Mouse (Mus musculus) neural tube, embryonic 14.5 days (tissue): ENCODE measurements around the gene Cutal. TPM values are rescaled to one million over a fixed set of nuclear protein-coding genes. Genes with fewer than 3 reads are reported as not detected.

Experiments used
- ATAC-seq: fragments of 200-750 bp; cut with Nextera tagmentation; 2 replicates; pipeline ENCODE4 v1.8.0; 2017; ENCODE audit warnings: low read depth, mild to moderate bottlenecking, moderate TSS enrichment, moderate library complexity
- H3K27ac ChIP-seq: fragments of 300-500 bp; sonication (generic); 2 replicates; pipeline ENCODE4 v1.5.1; 2014; ENCODE audit warnings: low read depth, mild to moderate bottlenecking, control low read depth, low read length, moderate library complexity, mixed read lengths
- H3K27me3 ChIP-seq: fragments of 300-500 bp; sonication (generic); 2 replicates; pipeline ENCODE4 v1.6.1; 2014; ENCODE audit warnings: low read length; ENCODE audit not compliant: control insufficient read depth, insufficient read depth
- H3K36me3 ChIP-seq: fragments of 300-500 bp; sonication (generic); 2 replicates; pipeline ENCODE4 v1.6.1; 2014; ENCODE audit warnings: low read length, mixed read lengths; ENCODE audit not compliant: control insufficient read depth, insufficient read depth
- H3K4me1 ChIP-seq: fragments of 300-500 bp; sonication (generic); 2 replicates; pipeline ENCODE4 v1.6.1; 2014; ENCODE audit warnings: low read length; ENCODE audit not compliant: control insufficient read depth, insufficient read depth
- H3K4me2 ChIP-seq: fragments of 300-500 bp; sonication (generic); 2 replicates; pipeline ENCODE4 v1.6.1; 2014; ENCODE audit warnings: mild to moderate bottlenecking, low read depth, low read length, control low read depth
- H3K4me3 ChIP-seq: fragments of 300-500 bp; sonication (generic); 2 replicates; pipeline ENCODE4 v1.5.1; 2014; ENCODE audit warnings: low read depth, low read length, control low read depth, mixed read lengths
- H3K9ac ChIP-seq: fragments of 300-500 bp; sonication (generic); replicated peaks from 2 replicates; pipeline ENCODE4 v1.6.1; 2014; ENCODE audit warnings: low read depth, mild to moderate bottlenecking, control low read depth, low read length, mixed read lengths
- H3K9me3 ChIP-seq: fragments of 300-500 bp; sonication (generic); 2 replicates; pipeline ENCODE4 v1.6.1; 2016; ENCODE audit warnings: low read length; ENCODE audit not compliant: control insufficient read depth
- WGBS: fragments of 180-500 bp; shearing (Covaris S2); extraction: QIAGEN DNeasy Blood & Tissue Kit; methylation state at CpG from one replicate; pipeline ENCODE4 v1.1.7; 2014; 5-methylcytosine and 5-hydroxymethylcytosine counted together
- polyA plus RNA-seq: library from polyadenylated mRNA; unstranded; fragments of >200 nt; fragmentation: Nextera tagmentation; extraction: Ambion mirVana; gene quantifications from 2 replicates; pipeline ENCODE4 v1.2.1, GENCODE M21; 2014

Gene Cutal
- polyA plus RNA-seq, 1 experiment from 2014 or later: not detected

DNA sequence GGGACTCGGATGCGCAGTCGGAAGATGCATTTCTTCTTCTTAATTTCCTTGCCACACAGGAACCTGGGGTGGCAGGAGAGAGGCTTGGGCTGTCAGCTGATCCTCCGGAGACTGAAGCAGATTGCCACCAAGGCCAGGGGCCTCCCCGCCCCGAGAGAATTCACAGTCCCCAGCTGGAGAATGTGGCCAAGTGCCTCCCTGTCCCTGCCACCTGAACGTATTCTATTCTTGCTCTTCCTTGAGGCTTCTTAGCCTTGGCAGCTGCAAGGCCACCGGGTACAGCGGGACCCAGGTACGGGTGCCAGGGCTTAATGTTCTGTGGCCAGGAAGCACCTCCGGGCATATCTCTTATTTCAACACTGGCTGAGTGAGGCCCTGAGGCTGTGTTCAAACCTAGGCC, 25.5 kb downstream of the Cutal start:
- no peak overlapping the region for H3K9ac ChIP-seq
- WGBS: 81% methylated on average over 11 of the region's 11 CpGs

DNA sequence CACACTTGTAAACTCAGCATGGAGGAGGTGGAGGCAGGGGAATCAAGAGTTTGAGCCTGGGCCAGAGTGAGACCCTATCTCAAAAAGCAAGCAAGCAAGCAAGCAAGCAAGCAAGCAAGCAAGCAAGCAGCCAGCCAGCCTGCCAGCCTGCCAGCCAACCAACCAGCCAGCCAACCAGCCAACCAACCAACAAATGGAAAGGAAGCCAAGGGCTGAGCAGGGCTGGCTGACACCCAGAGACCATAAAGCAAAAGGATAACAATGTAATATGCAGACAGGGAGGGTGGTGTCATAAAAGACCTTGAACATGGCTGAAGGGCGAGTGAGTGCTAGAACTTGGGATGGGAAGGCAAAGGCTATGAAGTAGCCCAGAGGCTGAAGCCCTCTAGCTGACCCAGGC, 26.2 kb downstream of the Cutal start:
- ATAC-seq: no peak

More for the DNA sequence above, 25.5 kb downstream of the Cutal start:
- Histone ChIP-seq H3K36me3 (no peaks in the 10 kb centered on the region), H3K4me2 (no peak overlapping the region), H3K4me3 (no peak overlapping the region), H3K27ac (no peak overlapping the region), H3K27me3 (no peaks in the 10 kb centered on the region), H3K9me3 (no peaks in the 10 kb centered on the region), H3K4me1 (peaks cover 5% of the 10 kb centered on the region; the same call in 1 of the 2 replicates)
- no peak for ATAC-seq

DNA sequence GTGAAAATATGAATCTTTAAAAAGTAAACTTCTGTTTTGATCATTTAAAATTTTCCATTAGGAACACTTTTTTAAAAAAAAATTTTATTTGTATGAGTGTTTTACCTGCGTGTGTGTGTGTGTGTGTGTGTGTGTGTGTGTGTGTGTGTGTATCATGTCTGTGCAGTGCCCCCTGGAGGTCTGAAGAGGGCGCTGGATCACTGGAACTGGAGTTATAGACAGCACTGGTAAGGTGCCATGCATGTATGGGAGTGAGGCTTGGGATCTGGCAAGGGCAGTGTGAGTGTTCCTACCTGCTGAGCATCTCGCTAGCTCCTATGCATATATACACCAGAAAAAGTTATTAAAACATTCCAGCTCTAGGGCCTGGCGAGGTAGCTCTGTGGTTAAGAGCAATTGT, 27.5 kb downstream of the Cutal start:
- Histone ChIP-seq H3K4me2 (no peak overlapping the region), H3K4me3 (no peak overlapping the region), H3K9me3 (no peaks in the 10 kb centered on the region), H3K9ac (no peak overlapping the region), H3K4me1 (peaks cover 5% of the 10 kb centered on the region; the same call in 1 of the 2 replicates), H3K36me3 (no peaks in the 10 kb centered on the region), H3K27ac (no peak overlapping the region), H3K27me3 (no peaks in the 10 kb centered on the region)
- no peak for ATAC-seq
- WGBS: 76% methylated on average over 4 of the region's 4 CpGs

More for the DNA sequence above, 26.2 kb downstream of the Cutal start:
- H3K27ac ChIP-seq: no peak overlapping the region
- WGBS: 88% methylated on average over 1 of the region's 1 CpGs
- H3K4me2 ChIP-seq: no peak overlapping the region
- H3K9me3 ChIP-seq: no peaks in the 10 kb centered on the region
- H3K4me3 ChIP-seq: no peak overlapping the region
- H3K36me3 ChIP-seq: no peaks in the 10 kb centered on the region
- H3K9ac ChIP-seq: no peak overlapping the region
- H3K4me1 ChIP-seq: peaks cover 5% of the 10 kb centered on the region; the same call in 1 of the 2 replicates
- no peaks in the 10 kb centered on the region for H3K27me3 ChIP-seq

DNA sequence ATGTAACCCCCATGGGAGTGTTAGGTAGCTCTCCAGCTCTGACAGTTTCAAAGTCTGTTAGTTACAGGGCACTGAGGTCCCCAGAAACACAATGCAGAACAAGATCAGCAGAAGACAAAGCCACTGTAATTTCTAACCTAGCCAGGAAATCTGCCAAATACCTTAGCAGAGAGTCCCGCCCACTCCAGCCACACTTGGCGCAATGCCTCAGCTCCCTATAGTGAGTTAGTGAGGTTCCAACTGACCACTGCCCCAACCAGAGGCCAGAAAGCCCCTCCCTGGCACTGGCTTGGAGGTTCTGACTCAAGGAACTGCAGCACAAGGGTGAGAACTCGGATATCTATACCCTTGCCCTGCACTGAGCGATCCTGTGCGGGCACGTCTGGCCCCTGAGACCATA, 28.5 kb downstream of the Cutal start:
- H3K27me3 ChIP-seq: no peaks in the 10 kb centered on the region
- H3K9ac ChIP-seq: no peak overlapping the region
- no peak overlapping the region for H3K27ac ChIP-seq
- no peak overlapping the region for H3K4me3 ChIP-seq
- no peaks in the 10 kb centered on the region for H3K9me3 ChIP-seq
- peaks cover 5% of the 10 kb centered on the region; the same call in 1 of the 2 replicates for H3K4me1 ChIP-seq
- WGBS: 90% methylated on average over 6 of the region's 6 CpGs
- ATAC-seq: no peak
- no peak overlapping the region for H3K4me2 ChIP-seq
- no peaks in the 10 kb centered on the region for H3K36me3 ChIP-seq

DNA sequence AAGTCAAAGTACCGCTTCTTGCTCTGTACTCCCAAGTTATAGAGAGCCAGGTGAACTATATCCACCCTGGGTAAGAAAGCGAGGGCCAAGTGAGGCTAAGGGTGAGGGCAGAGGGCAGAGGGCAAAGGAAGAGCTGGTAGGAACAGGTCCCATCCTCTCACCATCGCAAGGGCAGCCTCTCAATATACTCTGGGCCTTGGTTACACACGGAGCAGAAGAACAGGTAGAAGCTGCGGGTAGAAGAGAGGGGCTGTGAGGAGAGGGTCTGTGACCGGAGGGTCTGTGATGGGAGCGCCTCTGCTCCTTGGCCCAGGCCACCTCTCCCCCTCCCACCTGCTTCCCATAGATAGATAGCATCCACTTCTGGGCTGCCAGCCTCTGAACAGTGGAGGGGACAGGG, 29.0 kb downstream of the Cutal start:
- Histone ChIP-seq H3K27me3 (no peaks in the 10 kb centered on the region), H3K36me3 (no peaks in the 10 kb centered on the region), H3K9ac (no peak overlapping the region), H3K4me2 (no peak overlapping the region), H3K4me1 (peaks cover 5% of the 10 kb centered on the region; the same call in 1 of the 2 replicates), H3K9me3 (no peaks in the 10 kb centered on the region), H3K4me3 (no peak overlapping the region), H3K27ac (no peak overlapping the region)
- 88% methylated on average over 7 of the region's 7 CpGs for WGBS
- ATAC-seq: no peak

DNA sequence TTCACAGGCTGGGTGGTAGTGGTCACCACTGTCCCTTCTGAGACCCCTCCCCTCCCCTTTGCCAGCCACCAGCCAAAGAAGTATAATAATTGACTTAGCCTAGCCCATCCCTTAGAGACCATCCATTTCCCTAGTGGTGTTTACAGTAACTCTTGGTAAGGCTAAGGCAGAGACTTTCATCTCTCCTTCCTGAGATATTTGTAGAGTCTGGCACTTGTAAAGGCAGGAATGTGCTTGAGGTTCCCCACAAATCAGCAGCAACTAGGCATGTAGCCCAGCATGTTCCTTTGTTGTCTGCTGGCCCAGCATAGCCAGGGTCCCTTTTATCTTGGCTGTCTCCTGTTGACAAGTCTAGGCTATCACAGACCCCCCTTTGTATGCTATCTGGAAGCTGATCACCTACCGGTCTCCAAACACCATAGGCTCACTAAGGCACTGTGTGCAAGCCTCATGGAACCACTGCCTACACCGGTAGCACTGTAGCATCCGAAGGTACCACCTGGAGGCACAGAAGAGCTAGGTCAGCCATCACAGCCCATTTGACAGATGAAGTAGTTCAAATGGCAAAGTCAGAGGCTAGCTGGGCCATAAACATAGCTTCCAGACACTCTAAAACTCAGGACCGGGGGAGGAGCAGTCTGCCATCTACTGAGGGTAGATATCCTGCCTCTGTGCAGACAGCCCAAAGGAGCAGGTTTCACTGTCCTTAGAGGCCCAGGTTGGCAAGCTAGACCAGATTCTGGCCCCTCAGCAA, 29.6 kb downstream of the Cutal start:
- H3K27me3 ChIP-seq: no peaks in the 10 kb centered on the region
- H3K4me1 ChIP-seq: peaks cover 5% of the 10 kb centered on the region; the same call in 1 of the 2 replicates
- H3K27ac ChIP-seq: no peak overlapping the region; the same call in 1 of the 2 replicates
- H3K4me2 ChIP-seq: peak overlapping the region; percentile 65; the same call in 1 of the 2 replicates
- H3K9me3 ChIP-seq: no peaks in the 10 kb centered on the region
- no peak overlapping the region for H3K4me3 ChIP-seq
- 76% methylated on average over 4 of the region's 4 CpGs for WGBS
- no peak overlapping the region for H3K9ac ChIP-seq
- no peak for ATAC-seq
- no peaks in the 10 kb centered on the region for H3K36me3 ChIP-seq

DNA sequence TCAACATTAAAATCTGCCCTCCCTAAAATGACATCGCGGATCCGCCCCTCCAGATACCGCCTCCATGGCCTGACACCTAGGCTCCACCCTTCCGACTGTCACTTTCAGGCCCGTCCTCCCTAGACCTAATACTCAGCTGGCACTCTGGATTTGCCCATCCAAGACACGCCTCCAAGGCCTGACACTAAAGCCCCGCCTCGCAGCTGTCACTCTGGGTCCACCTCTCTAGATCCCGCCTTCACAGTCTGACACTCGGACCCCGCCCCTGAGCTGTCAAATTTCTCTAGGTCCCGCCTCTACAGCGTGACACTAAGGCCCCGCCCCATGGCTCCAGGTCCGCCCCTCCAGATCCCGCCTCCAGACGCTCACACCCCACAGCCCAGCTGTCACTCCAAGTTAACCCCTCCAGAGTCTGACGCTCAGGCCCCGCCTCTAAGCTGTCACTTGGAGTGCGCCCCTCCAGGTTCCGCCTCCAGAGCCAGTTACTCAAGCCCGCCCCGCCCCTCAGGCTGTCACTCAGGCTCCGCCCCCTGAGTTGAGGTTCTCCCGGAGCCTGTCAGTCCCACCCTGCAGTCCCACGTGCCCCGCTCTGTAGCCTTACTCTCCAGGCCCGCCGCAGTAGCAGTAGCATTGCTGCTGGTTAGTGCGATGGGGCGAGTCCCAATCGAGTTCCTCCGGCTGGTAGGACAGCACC, 30.8 kb downstream of the Cutal start:
- peak; percentile 96 for ATAC-seq
- peak overlapping the region; percentile 42 for H3K9ac ChIP-seq
- H3K4me2 ChIP-seq: peak overlapping the region; percentile 65
- WGBS: under 1% methylated on average over 34 of the region's 34 CpGs
- H3K27ac ChIP-seq: peak overlapping the region; percentile 67
- no peaks in the 10 kb centered on the region for H3K36me3 ChIP-seq
- H3K4me3 ChIP-seq: peak overlapping the region; percentile 30
- H3K9me3 ChIP-seq: no peaks in the 10 kb centered on the region
- peaks cover 5% of the 10 kb centered on the region; the same call in 1 of the 2 replicates for H3K4me1 ChIP-seq
- H3K27me3 ChIP-seq: no peaks in the 10 kb centered on the region

DNA sequence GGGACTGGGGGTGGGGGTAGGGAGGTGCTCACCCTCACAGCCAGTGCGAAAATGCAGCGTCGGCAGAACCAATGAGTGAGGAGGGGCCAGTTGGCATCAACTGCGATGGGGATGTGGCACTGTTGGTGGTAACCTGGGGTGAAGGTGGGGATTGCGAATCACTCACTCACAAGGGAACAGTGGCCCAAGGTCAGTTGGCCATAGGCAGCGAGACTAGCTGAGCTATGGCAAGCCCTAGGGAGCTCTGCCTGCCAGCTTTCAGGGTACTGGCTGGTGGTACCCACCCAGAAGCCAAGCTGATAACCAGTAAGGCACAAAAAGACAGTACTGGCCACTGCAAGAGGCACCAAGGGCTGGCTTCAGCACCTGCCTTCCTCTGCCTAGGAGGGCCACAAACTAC, 32.2 kb downstream of the Cutal start:
- Histone ChIP-seq H3K36me3 (no peaks in the 10 kb centered on the region), H3K4me1 (peaks cover 5% of the 10 kb centered on the region; the same call in 1 of the 2 replicates), H3K9ac (no peak overlapping the region), H3K4me3 (no peak overlapping the region), H3K27ac (no peak overlapping the region), H3K4me2 (no peak overlapping the region), H3K27me3 (no peaks in the 10 kb centered on the region), H3K9me3 (no peaks in the 10 kb centered on the region)
- ATAC-seq: no peak
- 72% methylated on average over 6 of the region's 6 CpGs for WGBS
